Mouse (Mus musculus): ENCODE results near the gene Exoc6b. TPM values are rescaled to one million over a fixed set of nuclear protein-coding genes. Genes with fewer than 3 reads are reported as not detected.
A peak's percentile ranks its signal among the peaks of the same experiment; 100 is the strongest.

The Exoc6b gene
- polyA plus RNA-seq, 1 experiment from 2014 or later = 30.2 TPM

DNA sequence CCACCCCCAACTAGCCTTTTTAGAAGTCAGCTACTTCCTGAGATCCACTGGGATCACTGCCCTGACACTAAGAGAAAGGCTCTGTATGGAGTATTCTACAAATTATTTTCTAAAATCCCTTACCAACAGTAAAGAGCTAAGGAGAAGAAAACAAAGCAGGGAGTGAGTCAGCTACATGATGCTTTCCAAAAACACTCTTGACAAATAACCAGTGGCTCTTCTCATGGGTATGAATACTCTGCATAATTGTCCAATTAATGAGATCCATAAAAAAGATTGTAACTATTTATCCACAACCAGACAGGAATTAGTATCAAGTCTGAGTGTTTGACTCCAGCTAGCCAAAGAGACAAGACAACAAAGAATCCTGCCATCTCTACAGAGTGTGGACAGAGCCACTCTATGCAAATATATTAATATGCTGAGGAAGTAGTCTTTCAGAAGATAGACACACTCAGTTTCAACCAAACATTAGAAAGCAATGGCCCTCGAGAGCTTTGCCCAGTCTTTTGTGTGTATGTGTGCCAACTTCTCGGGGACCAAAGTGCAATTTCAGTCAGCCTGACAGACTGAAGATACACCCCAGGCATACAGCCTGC, 263.1 kb downstream of the Exoc6b start:
- Histone ChIP-seq H3K4me3 (no peak overlapping the region), H3K36me3 (no peaks in the 10 kb centered on the region), H3K9me3 (no peaks in the 10 kb centered on the region), H3K27ac (no peak overlapping the region), H3K27me3 (ENCODE audit: insufficient read depth, poor library complexity, severe bottlenecking) (no peaks in the 10 kb centered on the region), H3K4me1 (replicated peaks) (no peaks in the 10 kb centered on the region)
- 82% methylated on average over 2 of the region's 2 CpGs for WGBS
- DNase-seq (ENCODE audit: low spot score) = no peak

- DNase-seq (ENCODE audit: low spot score) = no peak
- no peak overlapping the region for H3K4me3 ChIP-seq
- H3K4me1 ChIP-seq (replicated peaks) = 0 out of 2 replicates have a peak, but pooled peaks cover 3% of the 10 kb centered on the region
- no peaks in the 10 kb centered on the region for H3K9me3 ChIP-seq
- 88% methylated on average over 3 of the region's 3 CpGs for WGBS
- H3K36me3 ChIP-seq = no peaks in the 10 kb centered on the region
- no peak overlapping the region for H3K27ac ChIP-seq
- H3K27me3 ChIP-seq (ENCODE audit: insufficient read depth, poor library complexity, severe bottlenecking) = no peaks in the 10 kb centered on the region
Observed at GRCm38 (mm10) chr6:84798736-84799135, 270.6 kb downstream of the Exoc6b start.

- no peaks in the 10 kb centered on the region for H3K9me3 ChIP-seq
- H3K27ac ChIP-seq = no peak overlapping the region
- H3K36me3 ChIP-seq = no peaks in the 10 kb centered on the region
- H3K4me1 ChIP-seq (replicated peaks) = peaks cover 16% of the 10 kb centered on the region
- no peak for DNase-seq (ENCODE audit: low spot score)
- no peaks in the 10 kb centered on the region for H3K27me3 ChIP-seq (ENCODE audit: insufficient read depth, poor library complexity, severe bottlenecking)
- 85% methylated on average over 2 of the region's 2 CpGs for WGBS
- H3K4me3 ChIP-seq = no peak overlapping the region
Observed at GRCm38 (mm10) chr6:84783994-84784393, 285.3 kb downstream of the Exoc6b start.

- no peaks in the 10 kb centered on the region for H3K9me3 ChIP-seq
- 43% methylated on average over 5 of the region's 5 CpGs for WGBS
- no peak overlapping the region for H3K4me3 ChIP-seq
- peak; percentile 47 for DNase-seq (ENCODE audit: low spot score)
- H3K36me3 ChIP-seq = no peaks in the 10 kb centered on the region
- H3K27ac ChIP-seq = peak overlapping the region; percentile 72
- peaks cover 18% of the 10 kb centered on the region for H3K4me1 ChIP-seq (replicated peaks)
- H3K27me3 ChIP-seq (ENCODE audit: insufficient read depth, poor library complexity, severe bottlenecking) = no peaks in the 10 kb centered on the region
Observed at GRCm38 (mm10) chr6:84779987-84780386, 289.3 kb downstream of the Exoc6b start.

DNA sequence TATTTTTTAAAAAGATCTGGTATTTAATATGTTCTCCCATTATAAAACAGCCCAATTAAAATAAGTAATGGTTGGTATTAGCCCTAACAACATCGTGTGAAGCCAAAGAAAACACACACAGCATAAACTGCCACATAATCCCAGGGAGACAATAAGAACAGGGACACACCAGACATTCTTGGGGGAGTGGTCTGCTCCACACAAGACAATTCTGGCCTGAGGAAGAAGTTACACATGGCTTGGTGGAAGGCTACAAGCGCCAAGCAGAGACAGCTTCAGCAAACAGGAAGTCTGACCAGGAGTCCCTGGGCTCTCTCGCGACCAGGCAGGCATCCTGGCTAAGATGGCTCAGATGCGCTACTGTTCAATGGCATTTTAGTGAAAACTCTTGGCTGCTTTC, 290.3 kb downstream of the Exoc6b start:
- H3K27me3 ChIP-seq (ENCODE audit: insufficient read depth, poor library complexity, severe bottlenecking) = no peaks in the 10 kb centered on the region
- peaks cover 18% of the 10 kb centered on the region for H3K4me1 ChIP-seq (replicated peaks)
- no peak for DNase-seq (ENCODE audit: low spot score)
- WGBS = 69% methylated on average over 5 of the region's 5 CpGs
- no peaks in the 10 kb centered on the region for H3K9me3 ChIP-seq
- no peak overlapping the region for H3K4me3 ChIP-seq
- H3K36me3 ChIP-seq = no peaks in the 10 kb centered on the region
- H3K27ac ChIP-seq = peak overlapping the region; percentile 72; the same call in 1 of the 2 replicates

DNA sequence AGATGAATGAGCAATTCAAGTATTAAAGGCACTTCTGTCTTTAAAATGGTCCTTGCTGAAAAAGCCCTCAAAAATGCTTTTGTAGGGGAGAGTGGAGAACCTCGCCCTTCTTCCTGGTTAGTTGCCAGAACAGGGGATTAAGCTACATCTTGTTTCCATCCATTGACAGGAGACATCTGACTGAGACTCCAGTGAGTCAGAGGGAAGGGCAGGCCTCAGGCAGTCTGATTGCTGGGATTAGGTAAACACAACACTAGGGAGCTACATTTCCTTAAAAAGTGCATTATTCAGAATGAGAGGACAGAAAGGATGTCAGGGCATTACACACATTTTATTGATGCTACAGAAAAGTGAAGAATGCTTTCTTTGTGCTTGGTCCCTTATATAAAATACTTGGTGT, 293.4 kb downstream of the Exoc6b start:
- no peak for DNase-seq (ENCODE audit: low spot score)
- Histone ChIP-seq H3K4me1 (replicated peaks) (peaks cover 22% of the 10 kb centered on the region), H3K4me3 (no peak overlapping the region), H3K36me3 (no peaks in the 10 kb centered on the region), H3K27ac (no peak overlapping the region), H3K9me3 (no peaks in the 10 kb centered on the region), H3K27me3 (ENCODE audit: insufficient read depth, poor library complexity, severe bottlenecking) (no peaks in the 10 kb centered on the region)
- 71% methylated on average over 1 of the region's 1 CpGs for WGBS

- no peak overlapping the region for H3K4me3 ChIP-seq
- no peaks in the 10 kb centered on the region for H3K27me3 ChIP-seq (ENCODE audit: insufficient read depth, poor library complexity, severe bottlenecking)
- no peak for DNase-seq (ENCODE audit: low spot score)
- no peaks in the 10 kb centered on the region for H3K9me3 ChIP-seq
- H3K27ac ChIP-seq = 0 out of 2 replicates have a peak overlapping the region, but pooled peaks have one; percentile 2
- no peaks in the 10 kb centered on the region for H3K4me1 ChIP-seq (replicated peaks)
- WGBS = 71% methylated on average over 3 of the region's 3 CpGs
- peaks cover 4% of the 10 kb centered on the region; the same call in 1 of the 2 replicates for H3K36me3 ChIP-seq
Observed at GRCm38 (mm10) chr6:84755266-84755665, 314.0 kb downstream of the Exoc6b start.

GRCm38 (mm10) chr6:84752806-84753420, 316.4 kb downstream of the Exoc6b start:
- H3K27ac ChIP-seq = no peak overlapping the region
- H3K9me3 ChIP-seq = no peaks in the 10 kb centered on the region
- H3K27me3 ChIP-seq (ENCODE audit: insufficient read depth, poor library complexity, severe bottlenecking) = no peaks in the 10 kb centered on the region
- no peak overlapping the region for H3K4me3 ChIP-seq
- peaks cover under 1% of the 10 kb centered on the region; the same call in 1 of the 2 replicates for H3K4me1 ChIP-seq (replicated peaks)
- DNase-seq (ENCODE audit: low spot score) = no peak
- H3K36me3 ChIP-seq = no peaks in the 10 kb centered on the region

DNA sequence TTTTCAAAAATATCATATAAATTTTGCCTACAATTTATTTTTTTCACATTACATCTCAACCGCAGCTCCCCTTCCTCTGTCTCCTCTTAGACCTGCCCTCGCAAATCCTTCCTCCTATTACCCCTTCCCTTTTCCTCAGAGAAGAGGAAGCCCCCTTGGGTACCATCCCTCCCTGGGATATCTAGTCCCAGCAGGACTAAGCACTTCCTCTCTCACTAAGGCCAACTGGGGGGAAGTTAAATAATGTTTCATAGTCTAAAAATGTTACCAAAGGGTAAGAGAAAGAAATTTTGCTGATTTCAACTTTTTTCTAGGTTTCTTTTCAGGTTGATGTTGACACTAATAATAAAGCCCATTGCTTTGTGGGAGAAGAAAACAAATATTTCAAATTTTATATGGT, 317.9 kb downstream of the Exoc6b start:
- H3K4me3 ChIP-seq = no peak overlapping the region
- H3K27me3 ChIP-seq (ENCODE audit: insufficient read depth, poor library complexity, severe bottlenecking) = no peaks in the 10 kb centered on the region
- WGBS = 87% methylated on average over 2 of the region's 2 CpGs
- no peak overlapping the region for H3K27ac ChIP-seq
- no peaks in the 10 kb centered on the region for H3K9me3 ChIP-seq
- no peaks in the 10 kb centered on the region for H3K36me3 ChIP-seq
- peaks cover 15% of the 10 kb centered on the region for H3K4me1 ChIP-seq (replicated peaks)
- DNase-seq (ENCODE audit: low spot score) = no peak

GRCm38 (mm10) chr6:84746847-84747395, 322.4 kb downstream of the Exoc6b start:
- Histone ChIP-seq H3K4me1 (replicated peaks) (peaks cover 46% of the 10 kb centered on the region), H3K27me3 (ENCODE audit: insufficient read depth, poor library complexity, severe bottlenecking) (no peaks in the 10 kb centered on the region), H3K9me3 (no peaks in the 10 kb centered on the region), H3K27ac (peak overlapping the region; percentile 85), H3K4me3 (no peak overlapping the region), H3K36me3 (no peaks in the 10 kb centered on the region)
- WGBS = 20% methylated on average over 10 of the region's 10 CpGs
- peak; percentile 79 for DNase-seq (ENCODE audit: low spot score)

- H3K36me3 ChIP-seq = no peaks in the 10 kb centered on the region
Observed at GRCm38 (mm10) chr6:84746193-84746846, 323.0 kb downstream of the Exoc6b start.

GRCm38 (mm10) chr6:84745570-84745969, 323.7 kb downstream of the Exoc6b start:
- WGBS = 74% methylated on average over 7 of the region's 7 CpGs
- Histone ChIP-seq H3K4me1 (replicated peaks) (peaks cover 46% of the 10 kb centered on the region), H3K27ac (peak overlapping the region; percentile 85), H3K36me3 (no peaks in the 10 kb centered on the region), H3K4me3 (no peak overlapping the region), H3K9me3 (no peaks in the 10 kb centered on the region), H3K27me3 (ENCODE audit: insufficient read depth, poor library complexity, severe bottlenecking) (no peaks in the 10 kb centered on the region)
- peak; percentile 13 for DNase-seq (ENCODE audit: low spot score)

More at GRCm38 (mm10) chr6:84746193-84746846, 323.0 kb downstream of the Exoc6b start:
- 39% methylated on average over 5 of the region's 5 CpGs for WGBS
- Histone ChIP-seq H3K4me3 (no peak overlapping the region), H3K27me3 (ENCODE audit: insufficient read depth, poor library complexity, severe bottlenecking) (no peaks in the 10 kb centered on the region), H3K4me1 (replicated peaks) (peaks cover 46% of the 10 kb centered on the region), H3K9me3 (no peaks in the 10 kb centered on the region), H3K27ac (peak overlapping the region; percentile 85)
- DNase-seq (ENCODE audit: low spot score) = peak; percentile 64

- Histone ChIP-seq H3K27me3 (ENCODE audit: insufficient read depth, poor library complexity, severe bottlenecking) (no peaks in the 10 kb centered on the region), H3K4me3 (no peak overlapping the region), H3K9me3 (no peaks in the 10 kb centered on the region), H3K4me1 (replicated peaks) (peaks cover 39% of the 10 kb centered on the region), H3K27ac (no peak overlapping the region; the same call in 1 of the 2 replicates), H3K36me3 (no peaks in the 10 kb centered on the region)
- 88% methylated on average over 3 of the region's 3 CpGs for WGBS
- no peak for DNase-seq (ENCODE audit: low spot score)
Observed at GRCm38 (mm10) chr6:84742227-84742626, 327.1 kb downstream of the Exoc6b start.

All from hindbrain, embryonic 10.5 days (tissue).